Mouse (Mus musculus) heart, embryonic 12.5 days (tissue): ENCODE data around the gene Igf1. TPM values are rescaled to one million over a fixed set of nuclear protein-coding genes. Genes with fewer than 3 reads are reported as not detected.

Experiments used
- ATAC-seq: fragments of 200-750 bp; cut with Nextera tagmentation; 2 replicates; pipeline ENCODE4 v1.8.0; 2017; ENCODE audit warnings: moderate TSS enrichment, moderate library complexity; ENCODE audit not compliant: insufficient number of reproducible peaks, low FRiP score
- H3K27ac ChIP-seq: fragments of 300-500 bp; sonication (generic); 2 replicates; pipeline ENCODE4 v1.5.1; 2016; ENCODE audit warnings: mild to moderate bottlenecking, moderate library complexity; ENCODE audit not compliant: poor library complexity, severe bottlenecking
- H3K27me3 ChIP-seq: fragments of 300-500 bp; sonication (generic); replicated peaks from 2 replicates; pipeline ENCODE4 v1.6.1; 2016; ENCODE audit warnings: mild to moderate bottlenecking, moderate library complexity
- H3K36me3 ChIP-seq: fragments of 300-500 bp; sonication (generic); 2 replicates; pipeline ENCODE4 v1.6.1; 2016; ENCODE audit warnings: mild to moderate bottlenecking, moderate library complexity
- H3K4me1 ChIP-seq: fragments of 300-500 bp; sonication (generic); replicated peaks from 2 replicates; pipeline ENCODE4 v1.6.1; 2016; ENCODE audit warnings: mild to moderate bottlenecking
- H3K4me2 ChIP-seq: fragments of 300-500 bp; sonication (generic); 2 replicates; pipeline ENCODE4 v1.6.1; 2016; ENCODE audit warnings: mild to moderate bottlenecking, moderate library complexity
- H3K4me3 ChIP-seq: fragments of 300-500 bp; sonication (generic); 2 replicates; pipeline ENCODE4 v1.5.1; 2016; ENCODE audit warnings: mild to moderate bottlenecking
- H3K9ac ChIP-seq: fragments of 300-500 bp; sonication (generic); 2 replicates; pipeline ENCODE4 v1.6.1; 2016; ENCODE audit warnings: mild to moderate bottlenecking, moderate library complexity
- H3K9me3 ChIP-seq: fragments of 300-500 bp; sonication (generic); replicated peaks from 2 replicates; pipeline ENCODE4 v1.6.1; 2016; ENCODE audit warnings: mild to moderate bottlenecking, moderate library complexity
- WGBS: fragments of 180-500 bp; shearing (Covaris S2); methylation state at CpG from one replicate; pipeline ENCODE4 v1.1.7; 2016; 5-methylcytosine and 5-hydroxymethylcytosine counted together
- polyA plus RNA-seq: library from polyadenylated mRNA; unstranded; fragments of >200 nt; fragmentation: Nextera tagmentation; extraction: Ambion mirVana; gene quantifications from 2 replicates; pipeline ENCODE4 v1.2.1, GENCODE M21; 2016

Gene Igf1
- polyA plus RNA-seq, 1 experiment from 2014 or later: 49.9 TPM

GRCm38 (mm10) chr10:87971536-87971935 is 113.5 kb downstream of the Igf1 start:
- Histone ChIP-seq H3K27me3 (no peaks in the 10 kb centered on the region), H3K9me3 (no peaks in the 10 kb centered on the region), H3K27ac (no peak overlapping the region), H3K9ac (no peak overlapping the region), H3K4me2 (no peak overlapping the region), H3K4me1 (no peaks in the 10 kb centered on the region), H3K36me3 (no peaks in the 10 kb centered on the region), H3K4me3 (no peak overlapping the region)
- ATAC-seq: no peak
- 59% methylated on average over 6 of the region's 6 CpGs for WGBS

GRCm38 (mm10) chr10:87973911-87974631 is 116.0 kb downstream of the Igf1 start:
- H3K4me2 ChIP-seq: no peak overlapping the region
- H3K4me1 ChIP-seq: no peaks in the 10 kb centered on the region
- H3K27ac ChIP-seq: no peak overlapping the region
- whole genome bisulfite sequencing: 59% methylated on average over 4 of the region's 4 CpGs
- H3K36me3 ChIP-seq: no peaks in the 10 kb centered on the region
- no peaks in the 10 kb centered on the region for H3K27me3 ChIP-seq
- no peak overlapping the region for H3K9ac ChIP-seq
- ATAC-seq: no peak
- H3K4me3 ChIP-seq: no peak overlapping the region
- no peaks in the 10 kb centered on the region for H3K9me3 ChIP-seq

- Histone ChIP-seq H3K36me3 (no peaks in the 10 kb centered on the region), H3K4me1 (no peaks in the 10 kb centered on the region), H3K4me3 (no peak overlapping the region), H3K27ac (no peak overlapping the region), H3K9me3 (no peaks in the 10 kb centered on the region; the same call in 1 of the 2 replicates), H3K27me3 (no peaks in the 10 kb centered on the region), H3K9ac (no peak overlapping the region), H3K4me2 (no peak overlapping the region)
- WGBS: 88% methylated on average over 5 of the region's 5 CpGs
- ATAC-seq: no peak
Measured at GRCm38 (mm10) chr10:87985375-87985774, 127.3 kb downstream of the Igf1 start.

GRCm38 (mm10) chr10:87986201-87986600 is 128.1 kb downstream of the Igf1 start:
- no peak overlapping the region for H3K4me2 ChIP-seq
- WGBS: 63% methylated on average over 3 of the region's 3 CpGs
- no peak overlapping the region for H3K4me3 ChIP-seq
- H3K36me3 ChIP-seq: no peaks in the 10 kb centered on the region
- no peaks in the 10 kb centered on the region for H3K9me3 ChIP-seq
- no peak for ATAC-seq
- H3K27ac ChIP-seq: no peak overlapping the region
- no peaks in the 10 kb centered on the region for H3K27me3 ChIP-seq
- H3K9ac ChIP-seq: no peak overlapping the region
- H3K4me1 ChIP-seq: no peaks in the 10 kb centered on the region

Other genes with a start within 250 kb of the Igf1 start
- gene Pmch, start 232.8 kb downstream of the Igf1 start, polyA plus RNA-seq: 0.92 and 1.2 TPM in 2 replicates